ENCODE assay signal across 9 mouse cellular contexts in the genomic region with DNA sequence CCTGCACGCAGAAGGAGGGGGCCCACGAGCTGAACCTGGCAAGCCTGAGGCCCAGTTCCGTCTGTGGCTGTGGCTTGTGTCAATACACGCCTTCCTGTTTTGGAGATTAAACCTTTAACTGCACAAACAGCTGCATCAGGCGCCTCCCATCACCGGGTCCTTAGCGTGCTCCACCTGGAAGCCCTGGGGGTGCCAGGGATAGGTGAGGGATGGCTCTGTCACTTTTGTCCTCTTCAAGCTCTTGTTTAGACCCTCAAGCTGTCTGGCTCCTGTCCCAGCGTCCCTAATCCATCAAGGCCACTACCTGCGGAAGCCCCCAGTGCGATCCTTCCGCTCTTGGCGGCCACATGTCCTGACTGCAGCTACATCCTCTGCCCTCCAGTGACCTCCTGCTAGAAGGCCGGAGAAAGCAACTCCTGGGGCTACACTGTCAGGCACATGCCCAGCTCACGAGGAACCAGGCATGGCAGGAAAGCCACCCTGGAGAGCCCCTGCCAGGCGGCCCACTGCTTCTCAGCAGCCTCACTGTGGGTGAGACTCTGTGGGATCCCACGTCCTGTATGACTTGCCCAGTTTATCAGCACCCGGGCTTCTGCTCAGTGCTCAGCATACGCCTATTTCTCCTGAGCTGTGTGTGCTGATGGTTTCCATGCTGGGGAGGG. TPM values are rescaled to one million over a fixed set of nuclear protein-coding genes. Genes with fewer than 3 reads are reported as not detected.
A peak's percentile ranks its signal among the peaks of the same experiment; 100 is the strongest.
DNase-seq lines count a peak whose midpoint lies in the region; ATAC-seq and TF ChIP-seq lines count a peak whose summit lies in the region.
"Had no signal": no experiment of that assay in that cellular context is flagged by ENCODE, and none has a peak within 500 bp of the region (broad histone marks: within the 10 kb centered on the region; RNA-seq: fewer than 3 reads in every experiment).

No protein-coding gene starts in this region.

- H3K27ac ChIP-seq in forebrain, embryonic 13.5 days = 0 out of 2 replicates have a peak overlapping the region, but pooled peaks have one; percentile 5
- H3K27ac ChIP-seq in forebrain, embryonic 11.5 days (ENCODE audit: low read depth, low read length) = no peak overlapping the region
- peak overlapping the region; percentile 55 for H3K27ac ChIP-seq in embryonic facial prominence, embryonic 14.5 days (replicated peaks; ENCODE audit: low read depth, low read length)
- peak overlapping the region; percentile 13; the same call in 1 of the 2 replicates for H3K27ac ChIP-seq in kidney, postnatal 0 days
- no peak overlapping the region for H3K27ac ChIP-seq in hindbrain, embryonic 16.5 days (ENCODE audit: low read depth, low read length)

- 76% methylated on average over 18 of the region's 18 CpGs for WGBS in forebrain, embryonic 13.5 days
- WGBS in forebrain, embryonic 11.5 days = 80% methylated on average over 18 of the region's 18 CpGs
- 51% methylated on average over 18 of the region's 18 CpGs for WGBS in embryonic facial prominence, embryonic 14.5 days
- 57% methylated on average over 18 of the region's 18 CpGs for WGBS in kidney, postnatal 0 days
- WGBS in hindbrain, embryonic 16.5 days = 70% methylated on average over 18 of the region's 18 CpGs

- H3K27me3 ChIP-seq in forebrain, embryonic 13.5 days = no peaks in the 10 kb centered on the region
- H3K27me3 ChIP-seq in forebrain, embryonic 11.5 days (ENCODE audit: control insufficient read depth, insufficient read depth, low read length) = no peaks in the 10 kb centered on the region
- H3K27me3 ChIP-seq in embryonic facial prominence, embryonic 14.5 days (replicated peaks; ENCODE audit: control insufficient read depth, insufficient read depth, low read length) = no peaks in the 10 kb centered on the region
- H3K27me3 ChIP-seq in kidney, postnatal 0 days (ENCODE audit: insufficient read depth, low read length) = no peaks in the 10 kb centered on the region
- no peaks in the 10 kb centered on the region for H3K27me3 ChIP-seq in hindbrain, embryonic 16.5 days (replicated peaks; ENCODE audit: control insufficient read depth, insufficient read depth, low read length)

- H3K36me3 ChIP-seq in forebrain, embryonic 13.5 days (ENCODE audit: poor library complexity, severe bottlenecking) = no peaks in the 10 kb centered on the region
- no peaks in the 10 kb centered on the region for H3K36me3 ChIP-seq in forebrain, embryonic 11.5 days (ENCODE audit: control insufficient read depth, insufficient read depth, low read length)
- no peaks in the 10 kb centered on the region for H3K36me3 ChIP-seq in embryonic facial prominence, embryonic 14.5 days (ENCODE audit: control insufficient read depth, insufficient read depth, low read length)
- H3K36me3 ChIP-seq in kidney, postnatal 0 days (ENCODE audit: insufficient read depth, low read length) = no peaks in the 10 kb centered on the region
- H3K36me3 ChIP-seq in hindbrain, embryonic 16.5 days (ENCODE audit: control insufficient read depth, insufficient read depth, low read length) = no peaks in the 10 kb centered on the region

- DNase-seq in forebrain, embryonic 11.5 days (ENCODE audit: low spot score) = no peak
- peak; percentile 75 for DNase-seq in embryonic facial prominence, embryonic 14.5 days (ENCODE audit: low spot score)
- no peak for DNase-seq in kidney, postnatal 0 days (ENCODE audit: low spot score)
- peak; percentile 76 to 89 for DNase-seq in lung, postnatal 4 days
- peak; percentile 82 for DNase-seq in thymus, postnatal 4 days
- no peak for DNase-seq in neural tube, embryonic 10.5 days (ENCODE audit: extremely low spot score, low spot score)

- peaks cover 7% of the 10 kb centered on the region; the same call in 1 of the 2 replicates for H3K4me1 ChIP-seq in forebrain, embryonic 13.5 days
- H3K4me1 ChIP-seq in forebrain, embryonic 11.5 days (replicated peaks; ENCODE audit: control insufficient read depth, insufficient read depth, low read length) = no peaks in the 10 kb centered on the region
- H3K4me1 ChIP-seq in embryonic facial prominence, embryonic 14.5 days (ENCODE audit: control insufficient read depth, insufficient read depth, low read length) = peaks cover 15% of the 10 kb centered on the region
- H3K4me1 ChIP-seq in kidney, postnatal 0 days (replicated peaks; ENCODE audit: insufficient read depth, low read length) = 0 out of 2 replicates have a peak, but pooled peaks cover 4% of the 10 kb centered on the region
- H3K4me1 ChIP-seq in hindbrain, embryonic 16.5 days (ENCODE audit: control insufficient read depth, insufficient read depth, low read depth, low read length) = no peaks in the 10 kb centered on the region

- H3K4me3 ChIP-seq in forebrain, embryonic 13.5 days = no peak overlapping the region
- no peak overlapping the region for H3K4me3 ChIP-seq in forebrain, embryonic 11.5 days (ENCODE audit: low read depth, low read length)
- H3K4me3 ChIP-seq in embryonic facial prominence, embryonic 14.5 days (ENCODE audit: low read depth, low read length) = no peak overlapping the region
- no peak overlapping the region for H3K4me3 ChIP-seq in kidney, postnatal 0 days (replicated peaks; ENCODE audit: low read depth, low read length)
- H3K4me3 ChIP-seq in hindbrain, embryonic 16.5 days (ENCODE audit: low read length) = no peak overlapping the region

- no peak overlapping the region for H3K4me2 ChIP-seq in forebrain, embryonic 13.5 days
- H3K4me2 ChIP-seq in forebrain, embryonic 11.5 days (ENCODE audit: low read depth, low read length, severe bottlenecking) = no peak overlapping the region
- H3K4me2 ChIP-seq in embryonic facial prominence, embryonic 14.5 days (ENCODE audit: low read depth, low read length) = no peak overlapping the region
- no peak overlapping the region for H3K4me2 ChIP-seq in kidney, postnatal 0 days (ENCODE audit: low read length)
- H3K4me2 ChIP-seq in hindbrain, embryonic 16.5 days (ENCODE audit: low read length) = no peak overlapping the region

- TF ChIP-seq CTCF in kidney, postnatal 0 days (IDR thresholded peaks at IDR 0.05; ENCODE audit: low read depth) = no peak

- no peak for ATAC-seq in forebrain, embryonic 13.5 days
- no peak for ATAC-seq in forebrain, embryonic 11.5 days (replicated peaks; ENCODE audit: low FRiP score)
- peak; percentile 39; the same call in 1 of the 2 replicates for ATAC-seq in embryonic facial prominence, embryonic 14.5 days (ENCODE audit: low read depth)
- ATAC-seq in kidney, postnatal 0 days (replicated peaks; ENCODE audit: low FRiP score, low read depth) = no peak
- no peak; the same call in 1 of the 2 replicates for ATAC-seq in hindbrain, embryonic 16.5 days

- no peaks in the 10 kb centered on the region for H3K9me3 ChIP-seq in forebrain, embryonic 13.5 days (replicated peaks)
- H3K9me3 ChIP-seq in forebrain, embryonic 11.5 days (ENCODE audit: control insufficient read depth, low read length) = no peaks in the 10 kb centered on the region
- no peaks in the 10 kb centered on the region for H3K9me3 ChIP-seq in embryonic facial prominence, embryonic 14.5 days (ENCODE audit: control insufficient read depth, low read length)
- H3K9me3 ChIP-seq in kidney, postnatal 0 days (replicated peaks; ENCODE audit: low read length) = no peaks in the 10 kb centered on the region
- no peaks in the 10 kb centered on the region for H3K9me3 ChIP-seq in hindbrain, embryonic 16.5 days (ENCODE audit: control insufficient read depth, low read length)

- no peak overlapping the region for H3K9ac ChIP-seq in forebrain, embryonic 13.5 days
- no peak overlapping the region for H3K9ac ChIP-seq in forebrain, embryonic 11.5 days (ENCODE audit: low read length)
- peak overlapping the region; percentile 30; the same call in 1 of the 2 replicates for H3K9ac ChIP-seq in embryonic facial prominence, embryonic 14.5 days (ENCODE audit: low read depth, low read length)
- H3K9ac ChIP-seq in kidney, postnatal 0 days (ENCODE audit: low read depth, low read length) = no peak overlapping the region
- H3K9ac ChIP-seq in hindbrain, embryonic 16.5 days (ENCODE audit: low read depth, low read length) = no peak overlapping the region

RNA-seq across cellular contexts. Expression of a gene that starts 10.1 kb away (rescaled TPM):
- 28.8 and 31.8 TPM in 2 replicates for polyA plus RNA-seq in forebrain, embryonic 13.5 days (2015; fragmentation: Nextera tagmentation; extraction: Ambion mirVana)
- polyA plus RNA-seq in forebrain, embryonic 11.5 days (2014; fragmentation: Nextera tagmentation; extraction: Ambion mirVana) = 41.8 and 45.4 TPM in 2 replicates
- 24.6 and 27.9 TPM in 2 replicates for polyA plus RNA-seq in embryonic facial prominence, embryonic 14.5 days (2014; fragmentation: Nextera tagmentation; extraction: Ambion mirVana)
- polyA plus RNA-seq in kidney, postnatal 0 days (2015; fragmentation: Nextera tagmentation; extraction: Ambion mirVana) = 28.8 and 33.4 TPM in 2 replicates
- polyA plus RNA-seq in hindbrain, embryonic 16.5 days (2015; fragmentation: Nextera tagmentation; extraction: Ambion mirVana) = 27.1 and 30.2 TPM in 2 replicates

RNA-seq across cellular contexts. Expression of a gene that starts 32.2 kb away (rescaled TPM):
- polyA plus RNA-seq in forebrain, embryonic 13.5 days (2015; fragmentation: Nextera tagmentation; extraction: Ambion mirVana) = 0.49 TPM in 1 of 2 replicates, not detected in the other
- polyA plus RNA-seq in forebrain, embryonic 11.5 days (2014; fragmentation: Nextera tagmentation; extraction: Ambion mirVana) = not detected in 2 replicates
- not detected in 2 replicates for polyA plus RNA-seq in embryonic facial prominence, embryonic 14.5 days (2014; fragmentation: Nextera tagmentation; extraction: Ambion mirVana)
- not detected in 2 replicates for polyA plus RNA-seq in kidney, postnatal 0 days (2015; fragmentation: Nextera tagmentation; extraction: Ambion mirVana)
- 0.36 TPM in 1 of 2 replicates, not detected in the other for polyA plus RNA-seq in hindbrain, embryonic 16.5 days (2015; fragmentation: Nextera tagmentation; extraction: Ambion mirVana)
- polyA plus RNA-seq: neural tube, embryonic 14.5 days had no signal

RNA-seq across cellular contexts. Expression of a gene that starts 51.8 kb away (rescaled TPM):
- polyA plus RNA-seq in forebrain, embryonic 13.5 days (2015; fragmentation: Nextera tagmentation; extraction: Ambion mirVana) = 59.3 and 63.4 TPM in 2 replicates
- polyA plus RNA-seq in forebrain, embryonic 11.5 days (2014; fragmentation: Nextera tagmentation; extraction: Ambion mirVana) = 83.3 and 91.5 TPM in 2 replicates
- 47.5 and 50.5 TPM in 2 replicates for polyA plus RNA-seq in embryonic facial prominence, embryonic 14.5 days (2014; fragmentation: Nextera tagmentation; extraction: Ambion mirVana)
- polyA plus RNA-seq in kidney, postnatal 0 days (2015; fragmentation: Nextera tagmentation; extraction: Ambion mirVana) = 21.7 and 25.3 TPM in 2 replicates
- 56.0 and 68.9 TPM in 2 replicates for polyA plus RNA-seq in hindbrain, embryonic 16.5 days (2015; fragmentation: Nextera tagmentation; extraction: Ambion mirVana)

Comparison
In these comparisons a context has a peak if more than half of its experiments do, and no peak if none do; other contexts are left out.
1. H3K27ac ChIP-seq: peak in forebrain, embryonic 13.5 days (single experiment), embryonic facial prominence, embryonic 14.5 days (single experiment) and kidney, postnatal 0 days (single experiment); none in forebrain, embryonic 11.5 days (single experiment) and hindbrain, embryonic 16.5 days (single experiment).
2. DNase-seq: peak in embryonic facial prominence, embryonic 14.5 days (single experiment), lung, postnatal 4 days (2 of 2) and thymus, postnatal 4 days (single experiment); none in forebrain, embryonic 11.5 days (single experiment), kidney, postnatal 0 days (single experiment) and neural tube, embryonic 10.5 days (single experiment).